Mouse (Mus musculus) midbrain, embryonic 11.5 days (tissue): ENCODE data around the gene Zfp128. TPM values are rescaled to one million over a fixed set of nuclear protein-coding genes. Genes with fewer than 3 reads are reported as not detected.

Source experiments
- ATAC-seq: fragments of 200-750 bp; cut with Nextera tagmentation; 2 replicates; pipeline ENCODE4 v1.8.0; 2017; ENCODE audit warnings: moderate TSS enrichment, moderate library complexity; ENCODE audit not compliant: low FRiP score
- DNase-seq: peaks from one replicate; pipeline ENCODE4 v3.0.0; 2015; ENCODE audit warnings: low spot score; ENCODE audit errors: missing footprints
- H3K27ac ChIP-seq: fragments of 300-500 bp; sonication (generic); 2 replicates; pipeline ENCODE4 v1.5.1; 2014; ENCODE audit warnings: low read depth, low read length
- H3K27me3 ChIP-seq: fragments of 300-500 bp; sonication (generic); 2 replicates; pipeline ENCODE4 v1.6.1; 2014; ENCODE audit warnings: mild to moderate bottlenecking, low read length, moderate library complexity, mixed read lengths; ENCODE audit not compliant: control insufficient read depth, insufficient read depth
- H3K36me3 ChIP-seq: fragments of 300-500 bp; sonication (generic); 2 replicates; pipeline ENCODE4 v1.6.1; 2014; ENCODE audit warnings: mild to moderate bottlenecking, low read length, moderate library complexity, mixed read lengths; ENCODE audit not compliant: control insufficient read depth, insufficient read depth
- H3K4me1 ChIP-seq: fragments of 300-500 bp; sonication (generic); 2 replicates; pipeline ENCODE4 v1.6.1; 2014; ENCODE audit warnings: low read length; ENCODE audit not compliant: control insufficient read depth, insufficient read depth
- H3K4me2 ChIP-seq: fragments of 300-500 bp; sonication (generic); 2 replicates; pipeline ENCODE4 v1.6.1; 2014; ENCODE audit warnings: mild to moderate bottlenecking, moderate library complexity
- H3K4me3 ChIP-seq: fragments of 300-500 bp; sonication (generic); 2 replicates; pipeline ENCODE4 v1.5.1; 2014; ENCODE audit warnings: low read depth, low read length
- H3K9ac ChIP-seq: fragments of 300-500 bp; sonication (generic); 2 replicates; pipeline ENCODE4 v1.6.1; 2014; ENCODE audit warnings: low read length
- H3K9me3 ChIP-seq: fragments of 300-500 bp; sonication (generic); 2 replicates; pipeline ENCODE4 v1.6.1; 2016; ENCODE audit warnings: low read length; ENCODE audit not compliant: control insufficient read depth
- WGBS: fragments of 180-500 bp; shearing (Covaris S2); extraction: QIAGEN DNeasy Blood & Tissue Kit; methylation state at CpG from one replicate; pipeline ENCODE4 v1.1.7; 2014; 5-methylcytosine and 5-hydroxymethylcytosine counted together
- polyA plus RNA-seq: library from polyadenylated mRNA; unstranded; fragments of >200 nt; fragmentation: Nextera tagmentation; extraction: Ambion mirVana; gene quantifications from 2 replicates; pipeline ENCODE4 v1.2.1, GENCODE M21; 2014

The Zfp128 gene
- polyA plus RNA-seq, 1 experiment from 2014 or later: 5.3 TPM

DNA sequence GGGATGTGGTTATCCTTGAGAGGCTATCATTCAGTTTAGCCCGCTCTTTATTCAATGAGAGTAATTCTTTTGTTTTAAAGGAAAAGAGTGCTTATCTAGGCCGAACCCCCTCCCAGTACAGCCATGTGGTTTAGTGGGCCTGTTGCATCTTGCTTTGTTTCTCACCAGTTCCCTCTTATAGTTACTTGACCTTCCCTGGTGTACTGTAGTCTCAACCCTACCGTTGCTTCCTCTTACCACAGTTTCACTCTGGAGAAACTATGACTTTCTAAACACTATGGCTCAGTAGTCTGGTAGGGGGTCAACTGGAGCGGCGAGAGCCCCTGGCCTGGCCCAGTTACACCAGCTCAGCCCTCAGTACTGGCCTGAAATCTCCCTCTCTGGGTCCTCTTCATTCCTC lies 6.6 kb downstream of the Zfp128 start:
- H3K27ac ChIP-seq: no peak overlapping the region
- H3K4me3 ChIP-seq: no peak overlapping the region
- no peak overlapping the region for H3K4me2 ChIP-seq
- no peaks in the 10 kb centered on the region for H3K27me3 ChIP-seq
- H3K9me3 ChIP-seq: no peaks in the 10 kb centered on the region
- WGBS: 93% methylated on average over 5 of the region's 5 CpGs
- no peak overlapping the region for H3K9ac ChIP-seq
- DNase-seq (no peak), ATAC-seq (no peak)
- H3K4me1 ChIP-seq: no peaks in the 10 kb centered on the region
- peaks cover 29% of the 10 kb centered on the region; the same call in 1 of the 2 replicates for H3K36me3 ChIP-seq

DNA sequence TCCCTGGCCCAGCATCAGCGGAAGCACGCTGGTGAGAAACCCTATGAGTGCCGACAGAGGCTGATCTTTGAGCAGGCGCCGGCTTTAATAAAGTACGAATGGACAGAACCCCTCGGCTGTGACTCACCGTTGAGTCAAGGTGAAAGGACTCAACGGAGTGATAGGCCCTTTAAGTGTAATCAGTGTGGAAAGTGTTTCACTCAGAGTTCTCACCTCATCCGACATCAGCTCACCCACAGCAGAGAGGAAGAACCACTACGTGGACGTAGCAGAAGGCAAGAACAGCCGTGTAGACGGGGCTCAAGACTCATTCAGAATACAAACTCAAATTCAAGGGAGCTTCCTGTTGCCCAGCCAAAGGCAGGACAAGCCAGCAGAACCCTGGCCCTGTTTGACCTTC lies 10.0 kb downstream of the Zfp128 start:
- Histone ChIP-seq H3K27ac (no peak overlapping the region), H3K9me3 (no peaks in the 10 kb centered on the region), H3K27me3 (no peaks in the 10 kb centered on the region), H3K4me1 (no peaks in the 10 kb centered on the region), H3K36me3 (peaks cover 22% of the 10 kb centered on the region; the same call in 1 of the 2 replicates), H3K9ac (no peak overlapping the region), H3K4me2 (no peak overlapping the region), H3K4me3 (no peak overlapping the region)
- WGBS: 90% methylated on average over 14 of the region's 14 CpGs
- ATAC-seq (no peak), DNase-seq (no peak)

GRCm38 (mm10) chr7:12891334-12891733 lies 10.4 kb downstream of the Zfp128 start:
- Histone ChIP-seq H3K27ac (no peak overlapping the region), H3K4me1 (no peaks in the 10 kb centered on the region), H3K4me2 (no peak overlapping the region), H3K9me3 (no peaks in the 10 kb centered on the region), H3K4me3 (no peak overlapping the region), H3K36me3 (peaks cover 20% of the 10 kb centered on the region; the same call in 1 of the 2 replicates), H3K27me3 (no peaks in the 10 kb centered on the region), H3K9ac (no peak overlapping the region)
- WGBS: 77% methylated on average over 1 of the region's 1 CpGs
- ATAC-seq (no peak), DNase-seq (no peak)

DNA sequence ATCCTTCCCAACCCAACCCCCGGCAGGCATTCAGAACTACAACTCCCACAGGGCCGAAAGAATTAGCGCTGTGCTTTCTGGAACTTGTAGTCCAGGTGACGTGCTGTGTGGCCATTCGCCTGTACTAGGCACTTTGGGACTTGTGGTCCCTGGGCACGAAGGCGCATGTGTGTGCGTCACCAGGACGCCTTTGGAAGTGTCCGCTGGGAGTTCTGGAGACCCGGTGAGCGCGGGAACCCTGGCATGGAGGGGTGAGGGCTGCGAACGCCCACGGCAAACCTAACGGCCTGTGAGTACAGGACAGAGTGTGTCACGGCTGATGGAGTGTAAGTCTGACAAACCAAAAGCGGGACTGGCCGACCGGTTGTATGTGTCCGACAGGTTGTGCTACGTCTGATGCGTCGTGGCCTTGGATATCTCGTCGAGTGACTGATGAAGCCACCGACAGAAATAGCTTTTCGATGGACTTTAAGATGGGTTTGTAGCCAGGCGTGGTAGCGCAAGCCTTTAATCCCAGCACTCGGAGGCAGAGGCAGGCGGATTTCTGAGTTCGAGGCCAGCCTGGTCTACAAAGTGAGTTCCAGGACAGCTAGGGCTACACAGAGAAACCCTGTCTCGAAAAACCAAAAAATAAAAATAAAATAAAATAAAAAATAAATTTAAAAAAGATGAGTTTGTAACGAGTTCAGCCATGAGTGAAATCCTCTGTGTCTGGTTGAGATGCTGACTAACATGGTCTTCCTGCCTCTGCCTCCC lies 16.9 kb downstream of the Zfp128 start, which contains the start of gene Zscan22:
Gene Zscan22, plus strand, starts transcription at position 161 of the 756 bp plus-strand sequence.
- H3K4me3 ChIP-seq: peak within 1 kb of the TSS; percentile 59
- H3K9me3 ChIP-seq: no peaks in the 10 kb centered on the region
- H3K4me2 ChIP-seq: peak within 1 kb of the TSS; percentile 50
- no peaks in the 10 kb centered on the region for H3K4me1 ChIP-seq
- H3K27me3 ChIP-seq: no peaks in the 10 kb centered on the region
- ATAC-seq: peak; percentile 99
- H3K27ac ChIP-seq: no peak within 1 kb of the TSS
- peak within 1 kb of the TSS; percentile 68 for H3K9ac ChIP-seq
- WGBS: 8% methylated on average over 36 of the region's 36 CpGs
- H3K36me3 ChIP-seq: no peaks in the 10 kb centered on the region
- DNase-seq: peak; percentile 100

- Histone ChIP-seq H3K9ac (no peak overlapping the region), H3K27ac (no peak overlapping the region), H3K27me3 (no peaks in the 10 kb centered on the region), H3K4me2 (no peak overlapping the region), H3K9me3 (no peaks in the 10 kb centered on the region), H3K4me1 (no peaks in the 10 kb centered on the region), H3K36me3 (peaks cover 9% of the 10 kb centered on the region), H3K4me3 (no peak overlapping the region)
- DNase-seq (no peak), ATAC-seq (no peak)
- 92% methylated on average over 5 of the region's 5 CpGs for WGBS
Observed at GRCm38 (mm10) chr7:12901517-12901916, 20.5 kb downstream of the Zfp128 start.

DNA sequence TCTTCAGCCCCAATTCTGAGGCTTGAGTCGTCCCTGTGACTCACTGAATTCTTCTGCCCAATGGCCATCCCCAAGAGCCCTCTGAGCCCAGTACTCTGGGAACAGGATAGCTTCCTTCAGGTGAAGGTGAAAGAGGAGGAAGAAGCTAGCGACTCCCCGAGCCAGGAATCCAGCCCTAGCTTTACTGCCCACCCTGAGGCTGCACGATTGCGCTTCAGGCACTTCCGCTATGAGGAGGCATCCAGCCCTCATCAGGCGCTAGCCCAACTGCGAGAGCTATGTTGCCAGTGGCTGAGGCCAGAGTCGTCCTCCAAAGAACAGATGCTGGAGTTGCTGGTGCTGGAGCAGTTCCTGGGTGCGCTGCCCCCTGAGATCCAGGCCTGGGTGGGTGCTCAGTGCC lies 22.6 kb downstream of the Zfp128 start:
- H3K27me3 ChIP-seq: no peaks in the 10 kb centered on the region
- no peaks in the 10 kb centered on the region for H3K4me1 ChIP-seq
- DNase-seq (no peak), ATAC-seq (no peak)
- peaks cover 15% of the 10 kb centered on the region for H3K36me3 ChIP-seq
- H3K27ac ChIP-seq: no peak overlapping the region
- no peak overlapping the region for H3K4me3 ChIP-seq
- no peaks in the 10 kb centered on the region for H3K9me3 ChIP-seq
- H3K9ac ChIP-seq: no peak overlapping the region
- 60% methylated on average over 10 of the region's 10 CpGs for WGBS
- no peak overlapping the region for H3K4me2 ChIP-seq

DNA sequence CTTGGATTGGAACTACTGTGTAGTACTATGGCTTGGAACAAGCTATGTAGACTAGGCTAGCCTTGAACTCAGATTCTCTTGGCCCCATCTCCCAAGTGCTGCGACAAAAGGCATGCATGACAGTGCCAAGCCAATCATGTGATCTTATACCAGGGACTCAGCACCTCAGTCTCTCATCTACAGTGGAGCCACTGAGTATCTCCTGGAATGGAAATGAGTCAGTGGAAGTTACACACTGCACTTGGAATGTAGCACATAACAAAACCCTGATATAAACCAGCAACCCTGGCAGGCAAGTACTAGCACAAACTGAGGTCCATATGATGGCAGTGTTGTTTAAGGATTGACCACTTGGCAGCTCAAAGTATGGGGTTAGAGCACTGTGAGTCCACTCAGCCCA lies 24.2 kb downstream of the Zfp128 start:
- WGBS: 94% methylated on average over 1 of the region's 1 CpGs
- Histone ChIP-seq H3K4me2 (no peak overlapping the region), H3K9ac (no peak overlapping the region), H3K27me3 (no peaks in the 10 kb centered on the region), H3K9me3 (no peaks in the 10 kb centered on the region), H3K4me1 (no peaks in the 10 kb centered on the region; the same call in 1 of the 2 replicates), H3K4me3 (no peak overlapping the region), H3K36me3 (peaks cover 15% of the 10 kb centered on the region), H3K27ac (no peak overlapping the region)
- ATAC-seq (no peak), DNase-seq (no peak)

DNA sequence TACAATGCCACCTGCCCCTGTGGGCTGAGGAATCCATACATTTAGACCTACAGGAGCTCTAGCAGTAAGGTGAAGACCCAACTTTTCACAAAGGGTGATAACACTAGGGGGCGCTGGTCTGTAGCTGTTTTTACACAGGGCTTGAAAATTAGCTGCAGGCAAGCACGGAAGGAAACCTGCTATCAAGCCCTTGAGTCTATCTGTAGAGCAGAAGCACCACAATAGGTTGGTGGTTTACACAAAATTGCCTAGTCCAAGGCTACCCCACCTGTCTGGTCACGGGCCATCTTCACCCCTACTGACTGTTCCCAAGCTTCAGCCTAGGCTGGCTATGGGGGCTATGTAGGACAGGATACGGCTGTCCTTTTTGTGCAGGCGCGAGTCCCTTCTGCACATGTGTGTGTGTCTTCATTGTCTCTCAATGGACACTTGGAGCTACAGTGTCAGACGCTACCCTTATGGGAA lies 28.6 kb downstream of the Zfp128 start:
- peak overlapping the region; percentile 62; the same call in 1 of the 2 replicates for H3K9ac ChIP-seq

GRCm38 (mm10) chr7:12910181-12910668 lies 29.2 kb downstream of the Zfp128 start:
- 6% methylated on average over 19 of the region's 19 CpGs for WGBS
- peaks cover 11% of the 10 kb centered on the region for H3K36me3 ChIP-seq
- peak overlapping the region; percentile 21; the same call in 1 of the 2 replicates for H3K27ac ChIP-seq
- H3K4me3 ChIP-seq: peak overlapping the region; percentile 36
- no peaks in the 10 kb centered on the region for H3K9me3 ChIP-seq
- H3K4me2 ChIP-seq: peak overlapping the region; percentile 47
- DNase-seq (peak; percentile 96), ATAC-seq (peak; percentile 80)
- H3K4me1 ChIP-seq: no peaks in the 10 kb centered on the region; the same call in 1 of the 2 replicates
- H3K9ac ChIP-seq: peak overlapping the region; percentile 62
- no peaks in the 10 kb centered on the region for H3K27me3 ChIP-seq

More for the DNA sequence above, 28.6 kb downstream of the Zfp128 start:
- DNase-seq: peak; percentile 93
- H3K4me3 ChIP-seq: no peak overlapping the region
- H3K4me2 ChIP-seq: peak overlapping the region; percentile 47
- H3K36me3 ChIP-seq: peaks cover 13% of the 10 kb centered on the region
- WGBS: 38% methylated on average over 7 of the region's 7 CpGs
- no peaks in the 10 kb centered on the region for H3K27me3 ChIP-seq
- H3K9me3 ChIP-seq: no peaks in the 10 kb centered on the region
- no peak overlapping the region for H3K27ac ChIP-seq
- no peaks in the 10 kb centered on the region; the same call in 1 of the 2 replicates for H3K4me1 ChIP-seq
- peak; percentile 43 for ATAC-seq
